Mouse (Mus musculus): ENCODE measurements at regions not wholly inside any gene's neighbourhood (a gene's known extent, or its start where the extent isn't known, plus 50 kb on each side); places are given as distances from the start of the nearest gene placed in this dataset.

GRCm38 (mm10) chr15:57545141-57545540, 67.7 kb upstream of the Slc22a22 start:
- DNase-seq (ENCODE audit: low spot score in 2 of 2): no peak

DNA sequence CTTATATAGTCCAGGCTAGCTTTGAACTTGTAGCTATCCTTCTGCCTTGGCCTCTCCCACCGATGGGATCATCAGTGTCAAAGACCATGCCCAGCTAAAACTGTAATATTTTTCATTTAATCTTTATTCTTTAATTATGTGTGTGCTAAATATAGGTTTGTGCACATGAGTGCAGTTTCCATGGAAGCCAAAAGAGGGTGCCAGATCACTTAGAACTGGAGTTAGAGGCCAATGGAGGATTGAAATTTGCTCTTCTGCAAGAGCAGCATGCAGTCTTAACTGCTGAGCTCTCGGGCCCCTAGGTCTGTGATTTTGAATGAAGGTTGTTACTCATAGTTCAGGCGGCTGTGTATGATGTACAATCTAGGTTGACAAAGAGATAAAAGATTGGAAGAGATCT, 66.6 kb upstream of the Slc22a22 start:
- DNase-seq (ENCODE audit: low spot score in 2 of 2): peak in 1 of 2 experiments; percentile 45

- peak in 1 of 2 experiments; percentile 9 for DNase-seq (ENCODE audit: low spot score in 2 of 2)
These were observed 65.2 kb upstream of the Slc22a22 start for GRCm38 (mm10) chr15:57542630-57543029.

DNA sequence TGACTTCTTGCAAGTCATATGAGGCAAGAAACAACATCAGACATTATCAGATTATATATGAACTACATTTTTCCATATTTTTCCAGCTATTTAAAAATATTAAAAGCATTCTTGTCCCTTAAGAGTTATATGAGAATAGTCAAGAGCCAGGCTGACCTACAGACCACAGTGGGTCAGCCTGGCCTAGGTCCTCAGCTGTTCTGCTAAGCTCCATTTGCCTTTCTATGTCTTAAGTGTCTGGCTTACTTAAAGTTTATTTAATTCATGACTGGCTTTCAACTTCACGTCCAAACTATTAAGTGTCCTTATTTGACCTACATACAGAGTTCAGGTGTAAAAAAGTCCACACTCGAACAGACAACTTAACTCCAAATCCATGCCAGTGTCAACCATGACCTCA, 58.1 kb upstream of the Slc22a22 start:
- no peak for DNase-seq (ENCODE audit: low spot score in 2 of 2)

Data from layer of hippocampus, adult 18-20 months (tissue).